Mouse (Mus musculus) kidney, embryonic 15.5 days (tissue): ENCODE results near the gene Sult2b1. TPM values are rescaled to one million over a fixed set of nuclear protein-coding genes. Genes with fewer than 3 reads are reported as not detected.

Experiments used
- ATAC-seq: fragments of 200-750 bp; cut with Nextera tagmentation; replicated peaks from 2 replicates; pipeline ENCODE4 v1.8.0; 2017; ENCODE audit warnings: moderate TSS enrichment; ENCODE audit not compliant: low FRiP score
- H3K27ac ChIP-seq: fragments of 300-500 bp; sonication (generic); 2 replicates; pipeline ENCODE4 v1.5.1; 2015; ENCODE audit warnings: mild to moderate bottlenecking, inconsistent platforms
- H3K27me3 ChIP-seq: fragments of 300-500 bp; sonication (generic); 2 replicates; pipeline ENCODE4 v1.6.1; 2015; ENCODE audit warnings: inconsistent platforms
- H3K36me3 ChIP-seq: fragments of 300-500 bp; sonication (generic); 2 replicates; pipeline ENCODE4 v1.6.1; 2015; ENCODE audit warnings: inconsistent platforms
- H3K4me1 ChIP-seq: fragments of 300-500 bp; sonication (generic); 2 replicates; pipeline ENCODE4 v1.6.1; 2015; ENCODE audit warnings: inconsistent platforms
- H3K4me2 ChIP-seq: fragments of 300-500 bp; sonication (generic); 2 replicates; pipeline ENCODE4 v1.6.1; 2015; ENCODE audit warnings: moderate library complexity, mild to moderate bottlenecking, inconsistent platforms
- H3K4me3 ChIP-seq: fragments of 300-500 bp; sonication (generic); replicated peaks from 2 replicates; pipeline ENCODE4 v1.5.1; 2015; ENCODE audit warnings: mild to moderate bottlenecking, inconsistent platforms
- H3K9ac ChIP-seq: fragments of 300-500 bp; sonication (generic); 2 replicates; pipeline ENCODE4 v1.6.1; 2015; ENCODE audit warnings: mild to moderate bottlenecking, inconsistent platforms
- H3K9me3 ChIP-seq: fragments of 300-500 bp; sonication (generic); replicated peaks from 2 replicates; pipeline ENCODE4 v1.6.1; 2016; ENCODE audit warnings: inconsistent platforms
- WGBS: fragments of 180-500 bp; shearing (Covaris S2); methylation state at CpG from one replicate; pipeline ENCODE4 v1.1.7; 2015; ENCODE audit warnings: mixed read lengths; 5-methylcytosine and 5-hydroxymethylcytosine counted together
- polyA plus RNA-seq: library from polyadenylated mRNA; unstranded; fragments of >200 nt; fragmentation: Nextera tagmentation; extraction: Ambion mirVana; gene quantifications from 2 replicates; pipeline ENCODE4 v1.2.1, GENCODE M21; 2015

Gene Sult2b1
- polyA plus RNA-seq, 1 experiment from 2014 or later = 2.8 TPM

DNA sequence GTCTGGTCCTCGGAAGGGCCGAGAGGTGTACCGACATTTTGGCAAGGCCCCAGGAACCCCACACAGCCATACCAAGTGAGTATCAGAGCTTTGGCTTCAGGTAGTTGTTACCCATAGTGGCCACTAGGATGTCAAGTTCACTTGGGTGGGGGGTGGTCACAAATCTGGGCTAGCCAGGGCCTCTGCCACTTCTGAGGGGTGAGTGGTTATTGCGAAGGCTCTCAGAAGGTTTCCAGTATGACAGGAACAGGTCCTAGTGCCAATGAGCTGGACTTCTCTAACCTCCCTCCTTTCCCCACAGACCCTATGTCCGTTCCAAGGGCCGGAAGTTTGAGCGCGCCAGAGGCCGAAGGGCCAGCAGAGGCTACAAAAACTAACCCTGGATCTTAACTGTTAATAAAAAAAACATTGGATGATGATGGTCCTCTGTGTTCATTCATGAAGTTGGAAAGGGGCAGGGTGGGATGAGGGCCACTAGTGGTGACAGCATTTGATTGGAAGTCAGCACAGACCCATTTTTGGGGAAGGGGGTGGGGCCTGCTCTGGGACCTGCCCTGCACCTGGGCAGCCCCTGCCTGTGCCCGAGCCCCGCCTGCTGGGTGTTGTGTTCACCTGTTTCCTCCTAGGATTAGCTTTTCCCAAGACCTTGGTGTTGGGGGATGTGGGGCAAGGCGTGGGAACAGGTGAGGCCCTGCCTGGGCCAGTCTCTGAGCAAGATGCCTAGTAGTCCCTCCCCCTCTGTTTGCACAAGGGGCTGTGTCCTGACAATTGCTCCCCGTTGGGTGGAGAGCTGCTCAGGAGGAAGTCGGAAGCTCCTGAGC, 63.8 kb downstream of the Sult2b1 start, which contains the start of gene Fam83e:
TSS of gene Fam83e (plus strand) at position 800 of the 821 bp plus-strand sequence.
- Histone ChIP-seq H3K36me3 (peaks cover 65% of the 10 kb centered on the region), H3K9ac (0 out of 2 replicates have a peak within 1 kb of the TSS, but pooled peaks have one; percentile 94), H3K9me3 (no peaks in the 10 kb centered on the region), H3K4me2 (peak within 1 kb of the TSS; percentile 70; the same call in 1 of the 2 replicates), H3K4me1 (peaks cover 46% of the 10 kb centered on the region), H3K27me3 (no peaks in the 10 kb centered on the region), H3K27ac (no peak within 1 kb of the TSS), H3K4me3 (peak within 1 kb of the TSS; percentile 75; the same call in 1 of the 2 replicates)
- ATAC-seq = no peak
- 77% methylated on average over 14 of the region's 14 CpGs for WGBS

DNA sequence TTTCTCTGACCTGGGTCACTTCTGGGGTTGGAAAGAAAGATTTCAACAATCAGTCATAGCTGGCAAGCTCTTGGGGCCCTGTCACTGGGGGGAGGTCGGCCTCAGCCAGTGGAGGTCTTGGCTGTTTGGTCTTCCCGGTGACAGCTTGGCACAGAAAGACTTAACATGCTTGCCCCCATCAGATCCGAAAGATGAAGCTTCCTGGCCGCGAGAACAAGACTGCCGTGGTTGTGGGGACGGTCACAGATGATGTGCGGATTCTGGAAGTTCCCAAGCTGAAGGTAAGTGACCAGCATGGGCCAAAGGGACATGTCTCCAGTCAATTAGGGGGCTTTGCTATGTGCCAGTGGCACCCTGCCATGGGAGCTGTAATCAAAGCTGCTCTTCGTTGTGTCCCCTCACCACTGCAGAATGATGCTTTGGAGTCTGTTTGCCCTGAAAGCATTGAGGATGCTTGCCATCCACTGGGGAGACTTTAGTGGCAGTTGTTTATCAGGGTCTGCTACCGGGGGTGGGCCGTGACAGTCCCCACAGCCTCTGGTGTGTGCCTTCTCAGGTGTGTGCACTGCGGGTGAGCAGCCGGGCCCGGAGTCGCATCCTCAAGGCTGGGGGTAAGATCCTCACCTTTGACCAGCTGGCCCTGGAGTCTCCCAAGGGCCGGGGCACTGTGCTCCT, 64.6 kb downstream of the Sult2b1 start:
- Histone ChIP-seq H3K4me3 (peak overlapping the region; percentile 75), H3K27ac (no peak overlapping the region), H3K4me2 (peak overlapping the region; percentile 70), H3K9ac (peak overlapping the region; percentile 94; the same call in 1 of the 2 replicates), H3K4me1 (peaks cover 49% of the 10 kb centered on the region), H3K27me3 (no peaks in the 10 kb centered on the region), H3K36me3 (peaks cover 58% of the 10 kb centered on the region), H3K9me3 (no peaks in the 10 kb centered on the region)
- ATAC-seq = no peak
- WGBS = 91% methylated on average over 16 of the region's 16 CpGs

DNA sequence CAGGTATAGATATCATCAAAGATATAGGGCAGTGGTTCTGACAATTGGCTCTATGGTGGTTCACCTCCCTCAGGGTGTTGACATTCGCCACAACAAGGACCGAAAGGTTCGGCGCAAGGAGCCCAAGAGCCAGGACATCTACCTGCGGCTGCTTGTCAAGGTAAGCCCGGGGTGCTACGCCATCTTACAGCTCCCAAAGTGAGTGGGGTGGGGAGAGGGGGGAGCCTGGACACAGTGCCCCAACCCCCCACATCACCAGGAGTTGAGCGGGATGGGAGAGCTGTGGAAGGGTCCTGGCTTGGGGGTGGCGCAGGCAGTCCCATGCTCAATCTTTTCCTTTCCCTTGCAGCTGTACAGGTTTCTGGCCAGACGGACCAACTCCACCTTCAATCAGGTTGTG, 65.3 kb downstream of the Sult2b1 start:
- peak overlapping the region; percentile 70 for H3K4me2 ChIP-seq
- WGBS = 81% methylated on average over 10 of the region's 10 CpGs
- no peak overlapping the region for H3K27ac ChIP-seq
- H3K4me3 ChIP-seq = peak overlapping the region; percentile 75
- H3K27me3 ChIP-seq = no peaks in the 10 kb centered on the region
- ATAC-seq = no peak
- peaks cover 56% of the 10 kb centered on the region for H3K4me1 ChIP-seq
- peak overlapping the region; percentile 94 for H3K9ac ChIP-seq
- no peaks in the 10 kb centered on the region for H3K9me3 ChIP-seq
- peaks cover 51% of the 10 kb centered on the region for H3K36me3 ChIP-seq

DNA sequence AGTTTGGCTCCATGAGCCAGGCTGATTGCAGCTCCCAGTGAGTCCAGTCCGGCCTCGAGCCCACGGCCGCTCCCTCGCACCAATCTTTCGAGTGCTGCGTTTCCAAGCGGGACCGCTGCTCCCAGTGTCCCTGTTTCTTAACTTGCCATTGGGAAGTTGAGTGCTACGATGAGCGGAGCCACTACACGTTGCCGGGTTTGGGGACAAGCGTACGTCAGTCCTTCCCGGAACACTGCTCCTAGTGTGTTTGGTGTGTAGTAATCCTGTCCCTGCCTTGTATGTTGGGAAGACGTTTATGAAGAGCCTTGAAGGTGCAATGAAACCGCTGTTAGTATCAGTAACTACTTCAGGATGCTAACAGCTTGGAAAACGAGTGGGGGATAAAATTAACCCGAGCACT, 66.1 kb downstream of the Sult2b1 start:
- Histone ChIP-seq H3K36me3 (peaks cover 49% of the 10 kb centered on the region), H3K9ac (peak overlapping the region; percentile 94), H3K27me3 (no peaks in the 10 kb centered on the region), H3K9me3 (no peaks in the 10 kb centered on the region), H3K4me2 (peak overlapping the region; percentile 70), H3K4me3 (peak overlapping the region; percentile 75), H3K27ac (peak overlapping the region; percentile 94), H3K4me1 (peaks cover 63% of the 10 kb centered on the region)
- ATAC-seq = no peak
- WGBS = under 1% methylated on average over 20 of the region's 20 CpGs

DNA sequence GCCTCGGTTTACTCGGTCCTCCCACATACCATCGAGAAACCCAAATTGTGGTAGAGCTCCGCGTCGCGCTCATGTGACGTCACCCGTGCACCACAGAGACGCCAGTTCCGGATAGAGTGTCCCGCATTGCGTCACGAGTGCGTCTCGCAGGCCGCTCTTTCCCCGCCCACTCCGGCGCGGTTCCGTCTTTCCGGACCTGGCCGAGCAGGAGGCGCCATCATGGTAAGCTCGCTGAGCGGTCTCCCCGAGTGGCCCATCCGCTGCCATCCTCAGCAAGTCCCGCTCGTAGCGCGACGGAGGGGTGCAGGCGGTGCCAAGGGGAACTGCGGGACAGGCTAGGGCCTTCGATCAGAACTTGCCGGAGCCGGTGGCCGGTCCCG, 66.6 kb downstream of the Sult2b1 start, which contains the start of gene Sphk2:
TSS of gene Sphk2 (minus strand) at position 85 of the 380 bp plus-strand sequence.
- Histone ChIP-seq H3K27me3 (no peaks in the 10 kb centered on the region), H3K9me3 (no peaks in the 10 kb centered on the region), H3K9ac (peak within 1 kb of the TSS; percentile 94), H3K27ac (peak within 1 kb of the TSS; percentile 94), H3K4me3 (peak within 1 kb of the TSS; percentile 75), H3K4me1 (peaks cover 63% of the 10 kb centered on the region), H3K4me2 (peak within 1 kb of the TSS; percentile 87), H3K36me3 (peaks cover 49% of the 10 kb centered on the region)
- WGBS = under 1% methylated on average over 41 of the region's 41 CpGs
- peak; percentile 77 for ATAC-seq

DNA sequence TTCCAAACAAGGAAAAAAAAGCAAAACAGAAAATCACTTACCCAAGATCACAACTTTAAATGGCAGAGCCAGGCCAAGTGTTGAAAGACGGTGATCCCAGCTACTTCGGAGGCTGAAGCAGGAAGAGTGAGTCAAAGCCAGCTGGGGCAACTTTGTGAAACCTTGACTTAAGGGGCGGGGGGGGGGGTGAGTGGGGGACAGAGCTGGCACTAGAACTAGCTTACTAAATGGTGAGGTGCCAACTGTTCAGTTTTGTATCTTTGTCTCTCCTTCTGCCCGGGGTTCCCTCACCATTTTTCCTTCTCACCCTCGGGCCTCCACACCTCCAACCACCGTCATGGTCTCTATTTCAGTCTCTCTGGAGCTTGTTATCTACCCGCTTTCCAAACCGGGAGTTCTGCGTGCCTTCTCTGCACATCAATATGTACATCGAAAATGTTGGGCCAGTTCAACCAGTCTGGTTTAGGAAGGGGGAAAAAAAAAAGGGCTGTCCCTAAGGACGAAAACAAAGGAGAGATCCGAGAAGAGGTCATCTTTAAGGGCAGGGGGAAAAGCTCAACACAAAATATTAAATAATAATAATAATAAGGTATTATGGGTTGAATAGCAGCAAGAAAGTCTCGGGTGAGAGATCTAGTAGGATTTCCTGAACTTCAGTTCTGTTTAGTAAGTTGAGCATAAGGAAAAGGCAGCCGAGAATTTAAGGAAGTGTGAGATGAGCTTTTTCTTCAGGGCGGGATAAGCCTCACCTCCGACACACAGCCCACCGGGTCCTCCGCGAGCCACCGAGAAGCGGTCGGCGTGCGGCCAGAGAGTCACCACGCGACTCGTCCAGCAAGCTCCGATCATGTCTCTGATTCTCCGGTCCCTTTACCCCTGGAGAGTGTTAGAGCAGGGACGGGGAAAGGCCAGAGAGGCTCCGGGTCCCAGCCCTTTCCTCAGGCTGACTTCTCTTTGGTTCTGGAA, 67.2 kb downstream of the Sult2b1 start:
- H3K4me3 ChIP-seq = peak overlapping the region; percentile 75

DNA sequence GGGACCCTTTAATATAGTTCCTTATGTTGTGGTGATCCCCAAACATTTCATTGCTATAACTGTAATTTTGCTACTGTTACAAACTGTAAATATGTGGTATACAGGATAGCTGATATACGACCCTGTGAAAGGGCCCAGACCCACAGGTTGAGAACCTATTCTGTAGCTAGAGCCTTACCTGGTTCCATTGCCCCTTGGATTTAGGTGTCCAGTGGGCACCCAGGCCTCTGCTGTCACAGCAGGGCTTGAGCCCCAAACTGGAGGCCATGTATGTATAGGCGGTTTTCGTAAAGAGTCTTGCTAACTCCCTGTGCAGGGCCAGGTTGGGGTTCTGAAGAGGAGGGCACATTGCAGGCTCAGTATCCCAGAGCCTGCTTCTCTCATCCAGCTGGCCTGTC, 68.0 kb downstream of the Sult2b1 start:
- H3K9ac ChIP-seq = peak overlapping the region; percentile 83; the same call in 1 of the 2 replicates
- H3K4me2 ChIP-seq = peak overlapping the region; percentile 87
- ATAC-seq = no peak
- no peaks in the 10 kb centered on the region for H3K9me3 ChIP-seq
- H3K4me3 ChIP-seq = peak overlapping the region; percentile 75
- peaks cover 58% of the 10 kb centered on the region for H3K4me1 ChIP-seq
- H3K36me3 ChIP-seq = peaks cover 49% of the 10 kb centered on the region
- no peaks in the 10 kb centered on the region for H3K27me3 ChIP-seq
- 0 out of 2 replicates have a peak overlapping the region, but pooled peaks have one; percentile 80 for H3K27ac ChIP-seq
- WGBS = 92% methylated on average over 3 of the region's 3 CpGs

More for the DNA sequence above, 67.2 kb downstream of the Sult2b1 start:
- H3K9ac ChIP-seq = peak overlapping the region; percentile 83
- 9% methylated on average over 31 of the region's 31 CpGs for WGBS
- peaks cover 49% of the 10 kb centered on the region for H3K36me3 ChIP-seq
- H3K4me1 ChIP-seq = peaks cover 63% of the 10 kb centered on the region
- no peaks in the 10 kb centered on the region for H3K27me3 ChIP-seq
- peak overlapping the region; percentile 94 for H3K27ac ChIP-seq
- peak overlapping the region; percentile 87 for H3K4me2 ChIP-seq
- peak; percentile 27 for ATAC-seq
- H3K9me3 ChIP-seq = no peaks in the 10 kb centered on the region

DNA sequence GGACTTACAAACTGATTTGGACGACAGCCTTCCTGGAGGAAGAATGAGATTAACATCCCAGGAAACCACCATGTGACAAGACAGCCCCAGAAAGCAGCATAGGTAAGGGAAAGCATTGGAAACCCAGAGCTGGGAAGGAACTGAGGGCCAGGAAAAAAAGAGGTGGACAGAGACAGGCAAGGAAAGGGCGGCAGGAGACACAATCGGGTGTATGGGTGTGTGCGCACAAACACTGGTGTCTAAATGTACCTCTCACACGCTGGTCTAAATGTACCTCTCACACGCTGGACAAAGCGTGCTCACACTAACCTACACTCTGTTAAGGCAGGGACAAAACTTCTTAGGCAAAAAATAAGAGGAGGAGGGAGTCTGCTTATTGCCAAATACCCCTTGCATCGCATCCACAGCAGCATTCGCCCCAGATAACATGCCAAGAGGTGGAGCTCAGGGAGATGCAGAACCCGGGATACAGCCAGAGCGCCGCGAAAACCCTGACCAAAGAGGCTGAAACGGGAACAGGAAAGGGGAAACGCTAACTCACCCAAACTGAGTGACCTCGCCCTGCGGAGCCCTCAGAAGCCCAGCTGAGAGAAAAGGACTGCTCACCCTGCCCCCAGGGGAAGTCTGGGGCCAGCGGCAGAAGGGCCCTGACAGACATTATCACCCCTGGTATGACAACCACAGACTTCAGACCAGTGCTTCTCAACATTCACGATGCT, 68.6 kb downstream of the Sult2b1 start:
- peaks cover 55% of the 10 kb centered on the region for H3K4me1 ChIP-seq
- H3K9ac ChIP-seq = peak overlapping the region; percentile 83
- H3K9me3 ChIP-seq = no peaks in the 10 kb centered on the region
- peak overlapping the region; percentile 80 for H3K27ac ChIP-seq
- H3K4me3 ChIP-seq = peak overlapping the region; percentile 75
- no peaks in the 10 kb centered on the region for H3K27me3 ChIP-seq
- peaks cover 49% of the 10 kb centered on the region for H3K36me3 ChIP-seq
- ATAC-seq = no peak
- WGBS = 79% methylated on average over 19 of the region's 19 CpGs
- peak overlapping the region; percentile 87 for H3K4me2 ChIP-seq

DNA sequence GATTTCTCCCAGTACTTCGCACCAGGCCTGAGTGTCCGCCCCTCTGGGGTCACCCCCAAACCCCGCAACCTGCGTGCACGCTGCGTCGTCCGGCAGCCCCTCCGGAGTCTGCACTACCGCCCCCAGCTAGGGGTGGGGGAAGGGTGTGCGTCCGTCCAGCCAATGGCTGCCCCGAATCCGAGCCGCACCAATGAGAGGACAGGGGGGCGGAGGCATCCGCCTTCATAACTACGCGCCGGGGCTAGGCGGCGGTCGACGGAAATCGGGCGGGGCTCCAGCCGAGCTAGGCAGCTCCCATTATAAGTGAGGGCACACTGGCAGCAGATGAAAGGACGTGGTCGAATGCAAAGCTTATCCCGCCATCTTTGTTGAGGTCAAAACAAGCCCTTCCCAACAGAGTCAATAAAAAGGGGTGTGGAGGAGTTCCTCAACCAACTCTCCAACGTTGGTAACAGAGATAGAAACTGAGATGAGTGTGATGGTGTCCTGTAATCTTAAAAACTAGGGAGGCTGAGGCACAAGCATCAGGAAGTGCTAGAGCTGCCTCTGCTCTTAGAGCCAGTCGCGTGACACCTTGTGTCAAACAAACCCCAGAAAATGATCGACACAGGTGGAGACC, 69.3 kb downstream of the Sult2b1 start, which contains the start of gene Rpl18:
TSS of gene Rpl18 (plus strand) at position 368 of the 619 bp plus-strand sequence.
- H3K4me3 ChIP-seq = peak within 1 kb of the TSS; percentile 75
- H3K27me3 ChIP-seq = no peaks in the 10 kb centered on the region
- 7% methylated on average over 34 of the region's 34 CpGs for WGBS
- H3K4me2 ChIP-seq = peak within 1 kb of the TSS; percentile 87
- peak within 1 kb of the TSS; percentile 83 for H3K9ac ChIP-seq
- peak; percentile 91 for ATAC-seq
- peaks cover 49% of the 10 kb centered on the region for H3K36me3 ChIP-seq
- H3K27ac ChIP-seq = peak within 1 kb of the TSS; percentile 86
- H3K9me3 ChIP-seq = no peaks in the 10 kb centered on the region
- H3K4me1 ChIP-seq = peaks cover 48% of the 10 kb centered on the region

DNA sequence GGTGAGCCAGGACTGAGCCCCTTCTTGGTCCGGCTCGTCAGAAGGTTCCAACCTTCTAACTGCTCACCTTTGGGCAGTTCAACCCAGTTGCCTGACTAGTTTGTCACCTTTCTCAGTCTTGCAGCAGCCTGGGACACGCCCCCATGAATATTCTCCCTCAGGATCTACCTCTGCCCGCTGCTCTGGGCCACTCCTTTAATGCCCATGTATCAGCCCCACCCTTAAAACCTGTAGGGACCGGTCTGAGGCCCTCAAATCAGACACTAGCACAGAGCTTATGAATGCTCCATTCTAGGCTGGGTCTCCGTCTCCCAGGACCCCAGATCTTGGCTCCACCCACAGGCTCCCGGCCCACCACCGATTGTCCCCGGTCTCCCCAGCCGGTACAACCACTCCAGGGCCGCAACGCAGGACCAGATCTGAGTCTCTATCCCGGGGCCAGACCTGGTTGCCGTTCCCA, 69.8 kb downstream of the Sult2b1 start:
- H3K9me3 ChIP-seq = no peaks in the 10 kb centered on the region
- H3K4me2 ChIP-seq = peak overlapping the region; percentile 87
- peak overlapping the region; percentile 86 for H3K27ac ChIP-seq
- H3K4me1 ChIP-seq = peaks cover 43% of the 10 kb centered on the region
- H3K9ac ChIP-seq = peak overlapping the region; percentile 77
- ATAC-seq = peak; percentile 41
- 9% methylated on average over 14 of the region's 14 CpGs for WGBS
- no peaks in the 10 kb centered on the region for H3K27me3 ChIP-seq
- peaks cover 49% of the 10 kb centered on the region for H3K36me3 ChIP-seq
- H3K4me3 ChIP-seq = peak overlapping the region; percentile 75
